Mouse (Mus musculus) MN1 (cell line): ENCODE results near the gene Klhl20.

Experiments used
- DNase-seq: peaks from one replicate; pipeline ENCODE4 v3.0.0-alpha.2; 2016; ENCODE audit warnings: low spot score

Klhl20 gene

GRCm38 (mm10) chr1:161071272-161071620 lies 60.1 kb downstream of the Klhl20 start:
- no peak for DNase-seq

- peak; percentile 97 for DNase-seq
Measured at GRCm38 (mm10) chr1:161070352-161071271, 60.7 kb downstream of the Klhl20 start, which contains the start of the genes Dars2 and Cenpl. TSS of gene Dars2 (minus strand) at chr1:161070658. TSS of gene Cenpl (plus strand) at chr1:161070713.

- DNase-seq: no peak
Measured at GRCm38 (mm10) chr1:161063351-161063750, 68.0 kb downstream of the Klhl20 start.

GRCm38 (mm10) chr1:161057164-161057563 lies 74.1 kb downstream of the Klhl20 start:
- no peak for DNase-seq

DNA sequence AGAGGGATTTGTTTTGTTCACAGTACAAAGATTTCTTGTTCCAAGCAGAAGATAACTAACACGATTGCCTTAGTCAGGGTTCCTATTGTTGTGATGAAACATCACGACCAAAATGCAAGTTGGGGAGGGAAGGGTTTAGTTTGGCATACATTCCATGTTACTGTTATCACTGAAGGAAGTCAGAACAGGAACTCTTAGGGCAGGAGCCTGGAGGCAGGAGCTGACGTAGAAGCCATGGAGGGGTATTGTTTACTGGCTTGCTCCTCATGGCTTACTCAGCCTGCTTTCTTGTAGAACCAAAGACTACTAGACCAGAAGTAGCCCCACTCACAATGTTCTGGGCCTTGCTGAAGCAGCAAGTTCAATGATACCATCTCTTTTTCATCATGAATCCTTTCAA lies 84.3 kb downstream of the Klhl20 start:
- DNase-seq: no peak

- DNase-seq: no peak
Measured at GRCm38 (mm10) chr1:161041261-161042020, 89.9 kb downstream of the Klhl20 start.

GRCm38 (mm10) chr1:161040855-161041254 lies 90.5 kb downstream of the Klhl20 start:
- DNase-seq: no peak

GRCm38 (mm10) chr1:161040426-161040770 lies 90.9 kb downstream of the Klhl20 start:
- DNase-seq: no peak

DNA sequence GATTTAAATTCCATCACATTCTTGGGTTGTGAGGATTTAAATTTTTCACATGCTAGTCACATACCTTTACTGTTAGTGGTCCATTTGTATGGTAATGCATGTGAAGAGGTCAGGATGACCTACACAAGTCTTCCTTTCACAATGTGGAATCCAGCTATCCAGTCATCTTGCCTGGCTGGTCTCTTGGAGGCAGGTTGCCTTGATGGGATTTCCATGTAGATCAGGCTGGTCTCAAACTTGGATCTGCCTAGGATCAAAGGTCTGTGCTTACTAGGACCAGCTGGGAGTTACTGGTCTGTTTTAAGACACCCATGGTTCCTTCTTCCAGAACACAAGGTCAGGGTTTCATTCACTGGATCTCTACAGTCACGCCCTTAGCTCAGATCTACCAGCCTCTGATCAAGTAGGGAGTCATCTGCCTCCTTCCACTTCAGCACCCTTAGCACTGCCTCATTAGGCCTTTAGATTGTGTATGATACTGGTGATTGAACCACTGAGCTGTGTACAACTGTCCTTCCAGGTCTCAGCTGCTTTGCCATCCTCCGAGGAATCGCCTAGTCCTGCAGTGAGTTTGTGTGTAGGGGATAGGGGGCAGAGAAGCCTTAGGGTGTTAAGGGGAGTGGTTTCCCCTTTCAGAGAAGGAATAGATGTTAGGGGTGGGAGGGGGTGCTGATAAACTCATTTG lies 91.4 kb downstream of the Klhl20 start:
- no peak for DNase-seq

- no peak for DNase-seq
Measured at GRCm38 (mm10) chr1:161038968-161039721, 92.2 kb downstream of the Klhl20 start.
